Mouse (Mus musculus): ENCODE measurements around the gene Il5.

GRCm38 (mm10) chr11:53769760-53770124 lies 49.1 kb downstream of the Il5 start, which contains the start of gene Irf1:
- TF ChIP-seq POLR2A (IDR thresholded peaks at IDR 0.05; ENCODE audit: low read depth, low read length) (peak; percentile 98), CTCF (IDR thresholded peaks at IDR 0.05; ENCODE audit: extremely low read depth, insufficient read depth, insufficient read length, insufficient replicate concordance) (no peak)
